Mouse (Mus musculus): ENCODE data around the gene Olfr653. TPM values are rescaled to one million over a fixed set of nuclear protein-coding genes. Genes with fewer than 3 reads are reported as not detected.

The Olfr653 gene
- not detected in 2 replicates for polyA plus RNA-seq (2016; fragmentation: Nextera tagmentation; extraction: Ambion mirVana)

- H3K9me3 ChIP-seq (replicated peaks) = no peaks in the 10 kb centered on the region
- no peak within 1 kb of the TSS for H3K27ac ChIP-seq
- H3K27me3 ChIP-seq (replicated peaks) = no peaks in the 10 kb centered on the region
- 54% methylated on average over 2 of the region's 2 CpGs for WGBS (ENCODE audit: insufficient replicate concordance)
- H3K4me2 ChIP-seq = no peak within 1 kb of the TSS
- H3K4me1 ChIP-seq = no peaks in the 10 kb centered on the region
- H3K9ac ChIP-seq = no peak within 1 kb of the TSS
- H3K36me3 ChIP-seq = no peaks in the 10 kb centered on the region
- H3K4me3 ChIP-seq = no peak within 1 kb of the TSS
- no peak for ATAC-seq
These were observed at the start of gene Olfr653 for GRCm38 (mm10) chr7:104577014-104577413. Gene Olfr653, plus strand, starts transcription at chr7:104577314.

GRCm38 (mm10) chr7:104549833-104550232 lies 27.3 kb upstream of the Olfr653 start, which contains the start of gene Olfr651:
Gene Olfr651, plus strand, starts transcription at chr7:104550133.
- WGBS (ENCODE audit: insufficient replicate concordance) = 64% methylated on average over 5 of the region's 5 CpGs
- Histone ChIP-seq H3K9me3 (replicated peaks) (no peaks in the 10 kb centered on the region), H3K27me3 (replicated peaks) (no peaks in the 10 kb centered on the region), H3K4me2 (no peak within 1 kb of the TSS), H3K9ac (no peak within 1 kb of the TSS), H3K4me1 (no peaks in the 10 kb centered on the region), H3K27ac (no peak within 1 kb of the TSS), H3K4me3 (no peak within 1 kb of the TSS), H3K36me3 (no peaks in the 10 kb centered on the region)
- ATAC-seq = no peak

- no peak for ATAC-seq
- H3K27me3 ChIP-seq (replicated peaks) = no peaks in the 10 kb centered on the region
- H3K4me3 ChIP-seq = no peak overlapping the region
- H3K9ac ChIP-seq = no peak overlapping the region
- no peak overlapping the region for H3K4me2 ChIP-seq
- no peaks in the 10 kb centered on the region for H3K9me3 ChIP-seq (replicated peaks)
- 52% methylated on average over 1 of the region's 1 CpGs for WGBS (ENCODE audit: insufficient replicate concordance)
- no peaks in the 10 kb centered on the region for H3K4me1 ChIP-seq
- H3K36me3 ChIP-seq = no peaks in the 10 kb centered on the region
- no peak overlapping the region for H3K27ac ChIP-seq
These were observed 24.4 kb upstream of the Olfr653 start for GRCm38 (mm10) chr7:104552700-104553099.

- H3K9me3 ChIP-seq (replicated peaks) = no peaks in the 10 kb centered on the region
- no peak for ATAC-seq
- H3K4me2 ChIP-seq = no peak within 1 kb of the TSS
- no peaks in the 10 kb centered on the region for H3K36me3 ChIP-seq
- no peak within 1 kb of the TSS for H3K27ac ChIP-seq
- no peaks in the 10 kb centered on the region for H3K27me3 ChIP-seq (replicated peaks)
- no peaks in the 10 kb centered on the region for H3K4me1 ChIP-seq
- H3K4me3 ChIP-seq = no peak within 1 kb of the TSS
- H3K9ac ChIP-seq = no peak within 1 kb of the TSS
These were observed 16.5 kb upstream of the Olfr653 start, which contains the start of gene Olfr652 for GRCm38 (mm10) chr7:104560601-104561000. Gene Olfr652, plus strand, starts transcription at chr7:104560901.

- H3K9me3 ChIP-seq (replicated peaks) = no peaks in the 10 kb centered on the region
- H3K4me2 ChIP-seq = no peak overlapping the region
- WGBS (ENCODE audit: insufficient replicate concordance) = 81% methylated on average over 4 of the region's 4 CpGs
- no peaks in the 10 kb centered on the region for H3K4me1 ChIP-seq
- H3K27me3 ChIP-seq (replicated peaks) = no peaks in the 10 kb centered on the region
- H3K36me3 ChIP-seq = no peaks in the 10 kb centered on the region
- ATAC-seq = no peak
- H3K9ac ChIP-seq = no peak overlapping the region
- no peak overlapping the region for H3K27ac ChIP-seq
- H3K4me3 ChIP-seq = no peak overlapping the region
These were observed 3.7 kb downstream of the Olfr653 start for GRCm38 (mm10) chr7:104580846-104581245.

- 61% methylated on average over 4 of the region's 4 CpGs for WGBS (ENCODE audit: insufficient replicate concordance)
- Histone ChIP-seq H3K27me3 (replicated peaks) (no peaks in the 10 kb centered on the region), H3K27ac (no peak overlapping the region), H3K4me1 (no peaks in the 10 kb centered on the region), H3K9ac (no peak overlapping the region), H3K4me3 (no peak overlapping the region), H3K4me2 (no peak overlapping the region), H3K36me3 (no peaks in the 10 kb centered on the region), H3K9me3 (replicated peaks) (no peaks in the 10 kb centered on the region)
- no peak for ATAC-seq
These were observed 4.3 kb downstream of the Olfr653 start for GRCm38 (mm10) chr7:104581429-104581828.

GRCm38 (mm10) chr7:104586725-104587124 lies 9.6 kb downstream of the Olfr653 start, which contains the start of gene Olfr654:
Gene Olfr654, plus strand, starts transcription at chr7:104587025.
- Histone ChIP-seq H3K36me3 (no peaks in the 10 kb centered on the region), H3K9ac (no peak within 1 kb of the TSS), H3K4me3 (no peak within 1 kb of the TSS), H3K27ac (no peak within 1 kb of the TSS), H3K27me3 (replicated peaks) (no peaks in the 10 kb centered on the region), H3K4me2 (no peak within 1 kb of the TSS), H3K9me3 (replicated peaks) (no peaks in the 10 kb centered on the region), H3K4me1 (no peaks in the 10 kb centered on the region)
- no peak for ATAC-seq
- 62% methylated on average over 4 of the region's 4 CpGs for WGBS (ENCODE audit: insufficient replicate concordance)

- Histone ChIP-seq H3K27me3 (replicated peaks) (no peaks in the 10 kb centered on the region), H3K4me2 (no peak overlapping the region), H3K36me3 (no peaks in the 10 kb centered on the region), H3K9ac (no peak overlapping the region), H3K27ac (no peak overlapping the region), H3K4me1 (no peaks in the 10 kb centered on the region), H3K4me3 (no peak overlapping the region), H3K9me3 (replicated peaks) (no peaks in the 10 kb centered on the region)
- ATAC-seq = no peak
- WGBS (ENCODE audit: insufficient replicate concordance) = 59% methylated on average over 5 of the region's 5 CpGs
These were observed 11.2 kb downstream of the Olfr653 start for GRCm38 (mm10) chr7:104588274-104588673.

- H3K27me3 ChIP-seq (replicated peaks) = no peaks in the 10 kb centered on the region
- ATAC-seq = no peak
- H3K9me3 ChIP-seq (replicated peaks) = no peaks in the 10 kb centered on the region
- H3K36me3 ChIP-seq = no peaks in the 10 kb centered on the region
- H3K9ac ChIP-seq = no peak within 1 kb of the TSS
- 63% methylated on average over 2 of the region's 2 CpGs for WGBS (ENCODE audit: insufficient replicate concordance)
- no peak within 1 kb of the TSS for H3K4me3 ChIP-seq
- no peak within 1 kb of the TSS for H3K4me2 ChIP-seq
- H3K4me1 ChIP-seq = no peaks in the 10 kb centered on the region
- no peak within 1 kb of the TSS for H3K27ac ChIP-seq
These were observed 24.6 kb downstream of the Olfr653 start, which contains the start of gene Olfr655 for GRCm38 (mm10) chr7:104601679-104602078. Gene Olfr655, minus strand, starts transcription at chr7:104601779.

- 3% methylated on average over 3 of the region's 3 CpGs for WGBS (ENCODE audit: insufficient replicate concordance)
- ATAC-seq = no peak
- no peak overlapping the region for H3K9ac ChIP-seq
These were observed 26.1 kb downstream of the Olfr653 start for GRCm38 (mm10) chr7:104603173-104603572.

GRCm38 (mm10) chr7:104604727-104605126 lies 27.6 kb downstream of the Olfr653 start:
- no peak for ATAC-seq
- Histone ChIP-seq H3K4me1 (no peaks in the 10 kb centered on the region), H3K4me2 (no peak overlapping the region), H3K9ac (no peak overlapping the region), H3K27ac (no peak overlapping the region), H3K4me3 (no peak overlapping the region), H3K27me3 (replicated peaks) (no peaks in the 10 kb centered on the region), H3K9me3 (replicated peaks) (no peaks in the 10 kb centered on the region), H3K36me3 (no peaks in the 10 kb centered on the region)

More at GRCm38 (mm10) chr7:104603173-104603572, 26.1 kb downstream of the Olfr653 start:
- Histone ChIP-seq H3K27ac (no peak overlapping the region), H3K36me3 (no peaks in the 10 kb centered on the region), H3K4me1 (no peaks in the 10 kb centered on the region), H3K9me3 (replicated peaks) (no peaks in the 10 kb centered on the region), H3K4me3 (no peak overlapping the region), H3K27me3 (replicated peaks) (no peaks in the 10 kb centered on the region), H3K4me2 (no peak overlapping the region)

GRCm38 (mm10) chr7:104613655-104614054 lies 36.5 kb downstream of the Olfr653 start, which contains the start of gene Olfr656:
Gene Olfr656, plus strand, starts transcription at chr7:104613955.
- Histone ChIP-seq H3K4me3 (no peak within 1 kb of the TSS), H3K4me1 (no peaks in the 10 kb centered on the region), H3K4me2 (no peak within 1 kb of the TSS), H3K36me3 (no peaks in the 10 kb centered on the region), H3K27me3 (replicated peaks) (no peaks in the 10 kb centered on the region), H3K9me3 (replicated peaks) (no peaks in the 10 kb centered on the region), H3K9ac (no peak within 1 kb of the TSS), H3K27ac (no peak within 1 kb of the TSS)
- ATAC-seq = no peak
- WGBS (ENCODE audit: insufficient replicate concordance) = 56% methylated on average over 4 of the region's 4 CpGs

- H3K27me3 ChIP-seq (replicated peaks) = no peaks in the 10 kb centered on the region
- no peak within 1 kb of the TSS for H3K27ac ChIP-seq
- ATAC-seq = no peak
These were observed 47.4 kb downstream of the Olfr653 start, which contains the start of gene Olfr657 for GRCm38 (mm10) chr7:104624494-104624893. Gene Olfr657, plus strand, starts transcription at chr7:104624794.

More at GRCm38 (mm10) chr7:104624494-104624893, 47.4 kb downstream of the Olfr653 start, which contains the start of gene Olfr657:
- no peak within 1 kb of the TSS for H3K4me2 ChIP-seq
- H3K36me3 ChIP-seq = no peaks in the 10 kb centered on the region
- H3K4me1 ChIP-seq = no peaks in the 10 kb centered on the region
- H3K9ac ChIP-seq = no peak within 1 kb of the TSS
- no peak within 1 kb of the TSS for H3K4me3 ChIP-seq
- no peaks in the 10 kb centered on the region for H3K9me3 ChIP-seq (replicated peaks)

All from liver, embryonic 12.5 days (tissue).